Mouse (Mus musculus) neural tube, embryonic 14.5 days (tissue): ENCODE measurements around the gene Hhat. TPM values are rescaled to one million over a fixed set of nuclear protein-coding genes. Genes with fewer than 3 reads are reported as not detected.

Source experiments
- ATAC-seq: fragments of 200-750 bp; cut with Nextera tagmentation; 2 replicates; pipeline ENCODE4 v1.8.0; 2017; ENCODE audit warnings: low read depth, mild to moderate bottlenecking, moderate TSS enrichment, moderate library complexity
- H3K27ac ChIP-seq: fragments of 300-500 bp; sonication (generic); 2 replicates; pipeline ENCODE4 v1.5.1; 2014; ENCODE audit warnings: low read depth, mild to moderate bottlenecking, control low read depth, low read length, moderate library complexity, mixed read lengths
- H3K27me3 ChIP-seq: fragments of 300-500 bp; sonication (generic); 2 replicates; pipeline ENCODE4 v1.6.1; 2014; ENCODE audit warnings: low read length; ENCODE audit not compliant: control insufficient read depth, insufficient read depth
- H3K36me3 ChIP-seq: fragments of 300-500 bp; sonication (generic); 2 replicates; pipeline ENCODE4 v1.6.1; 2014; ENCODE audit warnings: low read length, mixed read lengths; ENCODE audit not compliant: control insufficient read depth, insufficient read depth
- H3K4me1 ChIP-seq: fragments of 300-500 bp; sonication (generic); 2 replicates; pipeline ENCODE4 v1.6.1; 2014; ENCODE audit warnings: low read length; ENCODE audit not compliant: control insufficient read depth, insufficient read depth
- H3K4me2 ChIP-seq: fragments of 300-500 bp; sonication (generic); 2 replicates; pipeline ENCODE4 v1.6.1; 2014; ENCODE audit warnings: mild to moderate bottlenecking, low read depth, low read length, control low read depth
- H3K4me3 ChIP-seq: fragments of 300-500 bp; sonication (generic); 2 replicates; pipeline ENCODE4 v1.5.1; 2014; ENCODE audit warnings: low read depth, low read length, control low read depth, mixed read lengths
- H3K9ac ChIP-seq: fragments of 300-500 bp; sonication (generic); replicated peaks from 2 replicates; pipeline ENCODE4 v1.6.1; 2014; ENCODE audit warnings: low read depth, mild to moderate bottlenecking, control low read depth, low read length, mixed read lengths
- H3K9me3 ChIP-seq: fragments of 300-500 bp; sonication (generic); 2 replicates; pipeline ENCODE4 v1.6.1; 2016; ENCODE audit warnings: low read length; ENCODE audit not compliant: control insufficient read depth
- WGBS: fragments of 180-500 bp; shearing (Covaris S2); extraction: QIAGEN DNeasy Blood & Tissue Kit; methylation state at CpG from one replicate; pipeline ENCODE4 v1.1.7; 2014; 5-methylcytosine and 5-hydroxymethylcytosine counted together
- polyA plus RNA-seq: library from polyadenylated mRNA; unstranded; fragments of >200 nt; fragmentation: Nextera tagmentation; extraction: Ambion mirVana; gene quantifications from 2 replicates; pipeline ENCODE4 v1.2.1, GENCODE M21; 2014

Gene Hhat
- polyA plus RNA-seq, 1 experiment from 2014 or later, result 3.1 TPM

- H3K4me1 ChIP-seq, result no peaks in the 10 kb centered on the region
- ATAC-seq, result no peak
- H3K9ac ChIP-seq, result no peak overlapping the region
- no peak overlapping the region for H3K4me2 ChIP-seq
- H3K9me3 ChIP-seq, result no peaks in the 10 kb centered on the region
- H3K27ac ChIP-seq, result no peak overlapping the region
- H3K36me3 ChIP-seq, result no peaks in the 10 kb centered on the region
- H3K27me3 ChIP-seq, result no peaks in the 10 kb centered on the region
- WGBS, result 83% methylated on average over 2 of the region's 2 CpGs
- H3K4me3 ChIP-seq, result no peak overlapping the region
Observed at GRCm38 (mm10) chr1:192542093-192542492, 228.9 kb downstream of the Hhat start.

- H3K9me3 ChIP-seq, result no peaks in the 10 kb centered on the region
- no peak overlapping the region for H3K4me2 ChIP-seq
- no peak overlapping the region for H3K27ac ChIP-seq
- WGBS, result 67% methylated on average over 7 of the region's 7 CpGs
- H3K36me3 ChIP-seq, result no peaks in the 10 kb centered on the region
- no peaks in the 10 kb centered on the region for H3K4me1 ChIP-seq
- no peak overlapping the region for H3K4me3 ChIP-seq
- ATAC-seq, result no peak
- H3K9ac ChIP-seq, result no peak overlapping the region
- no peaks in the 10 kb centered on the region for H3K27me3 ChIP-seq
Observed at GRCm38 (mm10) chr1:192537169-192537568, 233.9 kb downstream of the Hhat start.

GRCm38 (mm10) chr1:192536440-192536839 is 234.6 kb downstream of the Hhat start:
- WGBS, result 49% methylated on average over 1 of the region's 1 CpGs
- H3K27me3 ChIP-seq, result no peaks in the 10 kb centered on the region
- no peak for ATAC-seq

GRCm38 (mm10) chr1:192533016-192533415 is 238.0 kb downstream of the Hhat start:
- ATAC-seq, result no peak
- H3K4me1 ChIP-seq, result no peaks in the 10 kb centered on the region
- no peak overlapping the region for H3K4me3 ChIP-seq
- H3K4me2 ChIP-seq, result no peak overlapping the region
- H3K27me3 ChIP-seq, result no peaks in the 10 kb centered on the region
- H3K27ac ChIP-seq, result no peak overlapping the region
- H3K9me3 ChIP-seq, result no peaks in the 10 kb centered on the region
- no peak overlapping the region for H3K9ac ChIP-seq
- no peaks in the 10 kb centered on the region for H3K36me3 ChIP-seq

More at GRCm38 (mm10) chr1:192536440-192536839, 234.6 kb downstream of the Hhat start:
- Histone ChIP-seq H3K4me2 (no peak overlapping the region), H3K9me3 (no peaks in the 10 kb centered on the region), H3K36me3 (no peaks in the 10 kb centered on the region), H3K9ac (no peak overlapping the region), H3K4me3 (no peak overlapping the region), H3K4me1 (no peaks in the 10 kb centered on the region), H3K27ac (no peak overlapping the region)

- 66% methylated on average over 2 of the region's 2 CpGs for WGBS
- no peaks in the 10 kb centered on the region for H3K27me3 ChIP-seq
- no peak for ATAC-seq
- no peaks in the 10 kb centered on the region for H3K4me1 ChIP-seq
- H3K4me3 ChIP-seq, result no peak overlapping the region
- H3K9me3 ChIP-seq, result no peaks in the 10 kb centered on the region
- no peak overlapping the region for H3K4me2 ChIP-seq
- H3K36me3 ChIP-seq, result no peaks in the 10 kb centered on the region
- no peak overlapping the region for H3K27ac ChIP-seq
- no peak overlapping the region for H3K9ac ChIP-seq
Observed at GRCm38 (mm10) chr1:192532212-192532611, 238.8 kb downstream of the Hhat start.

GRCm38 (mm10) chr1:192531490-192532146 is 239.4 kb downstream of the Hhat start:
- no peaks in the 10 kb centered on the region for H3K9me3 ChIP-seq
- no peak overlapping the region for H3K4me3 ChIP-seq
- no peaks in the 10 kb centered on the region for H3K36me3 ChIP-seq
- H3K9ac ChIP-seq, result no peak overlapping the region
- H3K4me2 ChIP-seq, result no peak overlapping the region
- WGBS, result 78% methylated on average over 2 of the region's 2 CpGs
- H3K4me1 ChIP-seq, result no peaks in the 10 kb centered on the region
- no peak overlapping the region for H3K27ac ChIP-seq
- no peak for ATAC-seq
- no peaks in the 10 kb centered on the region for H3K27me3 ChIP-seq

GRCm38 (mm10) chr1:192525711-192526350 is 245.2 kb downstream of the Hhat start:
- Histone ChIP-seq H3K9ac (no peak overlapping the region), H3K4me3 (no peak overlapping the region), H3K27me3 (no peaks in the 10 kb centered on the region), H3K4me1 (0 out of 2 replicates have a peak, but pooled peaks cover 13% of the 10 kb centered on the region), H3K27ac (no peak overlapping the region), H3K36me3 (no peaks in the 10 kb centered on the region), H3K4me2 (no peak overlapping the region), H3K9me3 (no peaks in the 10 kb centered on the region)
- no peak for ATAC-seq
- WGBS, result 74% methylated on average over 14 of the region's 14 CpGs

GRCm38 (mm10) chr1:192522376-192523178 is 248.4 kb downstream of the Hhat start:
- Histone ChIP-seq H3K36me3 (no peaks in the 10 kb centered on the region), H3K4me1 (peaks cover 16% of the 10 kb centered on the region; the same call in 1 of the 2 replicates), H3K27me3 (no peaks in the 10 kb centered on the region), H3K27ac (peak overlapping the region; percentile 48; the same call in 1 of the 2 replicates), H3K4me2 (no peak overlapping the region), H3K9me3 (no peaks in the 10 kb centered on the region), H3K4me3 (no peak overlapping the region), H3K9ac (no peak overlapping the region)
- ATAC-seq, result no peak
- 30% methylated on average over 12 of the region's 12 CpGs for WGBS
